Mouse (Mus musculus): Measurements from ENCODE around the gene Rfx4. TPM values are rescaled to one million over a fixed set of nuclear protein-coding genes. Genes with fewer than 3 reads are reported as not detected.
A peak's percentile ranks its signal among the peaks of the same experiment; 100 is the strongest.

Rfx4 gene
- polyA plus RNA-seq, 1 experiment from 2014 or later, result 0.09 TPM

GRCm38 (mm10) chr10:84867577-84867976 lies 111.7 kb downstream of the Rfx4 start:
- DNase-seq (ENCODE audit: low read depth, low spot score), result no peak
- H3K27me3 ChIP-seq, result no peaks in the 10 kb centered on the region
- in situ Hi-C loops (cut with MboI; ENCODE audit: low pct_unique_long_range_greater_than_20kb), result no loop called here
- ChIA-PET POLR2A (no interaction called here), CTCF (no interaction called here)
- ATAC-seq, result no peak
- no peak for TF ChIP-seq CTCF (IDR thresholded peaks at IDR 0.05)

- peak; percentile 76 for ATAC-seq
- H3K27me3 ChIP-seq, result no peaks in the 10 kb centered on the region
- POLR2A ChIA-PET, result no interaction called here
- in situ Hi-C loops (cut with MboI; ENCODE audit: low pct_unique_long_range_greater_than_20kb), result no loop called here
- peak; percentile 51 for DNase-seq (ENCODE audit: low read depth, low spot score)
- CTCF ChIA-PET, result interaction anchor here (0.7 to 1.0 kb wide), 2 partner anchors 15 to 34 kb away, joined by 3 read pairs; no protein-coding TSS in a partner anchor
- no peak for TF ChIP-seq CTCF (IDR thresholded peaks at IDR 0.05)
These were observed 115.4 kb downstream of the Rfx4 start for GRCm38 (mm10) chr10:84871285-84871684.

GRCm38 (mm10) chr10:84871921-84872320 lies 116.1 kb downstream of the Rfx4 start:
- POLR2A ChIA-PET, result no interaction called here
- H3K27me3 ChIP-seq, result no peaks in the 10 kb centered on the region
- CTCF ChIA-PET, result interaction anchor here (1.0 kb wide), 1 partner anchor 34 kb away, joined by 3 read pairs; no protein-coding TSS in a partner anchor
- TF ChIP-seq CTCF (IDR thresholded peaks at IDR 0.05), result no peak
- DNase-seq (ENCODE audit: low read depth, low spot score) (no peak), ATAC-seq (no peak)
- in situ Hi-C loops (cut with MboI; ENCODE audit: low pct_unique_long_range_greater_than_20kb), result no loop called here

GRCm38 (mm10) chr10:84879823-84880571 lies 124.1 kb downstream of the Rfx4 start:
- CTCF ChIA-PET, result no interaction called here
- POLR2A ChIA-PET, result no interaction called here
- no peaks in the 10 kb centered on the region for H3K27me3 ChIP-seq
- TF ChIP-seq CTCF (IDR thresholded peaks at IDR 0.05), result no peak
- in situ Hi-C loops (cut with MboI; ENCODE audit: low pct_unique_long_range_greater_than_20kb), result no loop called here
- DNase-seq (ENCODE audit: low read depth, low spot score), result no peak
- no peak for ATAC-seq

GRCm38 (mm10) chr10:84882528-84882927 lies 126.7 kb downstream of the Rfx4 start:
- in situ Hi-C loops (cut with MboI; ENCODE audit: low pct_unique_long_range_greater_than_20kb), result no loop called here
- ATAC-seq, result no peak
- H3K27me3 ChIP-seq, result no peaks in the 10 kb centered on the region
- ChIA-PET CTCF (no interaction called here), POLR2A (no interaction called here)
- no peak for TF ChIP-seq CTCF (IDR thresholded peaks at IDR 0.05)
- DNase-seq (ENCODE audit: low read depth, low spot score), result no peak

- no peak for DNase-seq (ENCODE audit: low read depth, low spot score)
- ATAC-seq, result no peak
- CTCF ChIA-PET, result interaction anchor here (0.9 to 1.2 kb wide), 4 partner anchors 14 to 82 kb away, joined by 3 read pairs; no protein-coding TSS in a partner anchor
- in situ Hi-C loops (cut with MboI; ENCODE audit: low pct_unique_long_range_greater_than_20kb), result no loop called here
- H3K27me3 ChIP-seq, result no peaks in the 10 kb centered on the region
- POLR2A ChIA-PET, result no interaction called here
- no peak for TF ChIP-seq CTCF (IDR thresholded peaks at IDR 0.05)
These were observed 129.6 kb downstream of the Rfx4 start for GRCm38 (mm10) chr10:84885341-84885884.

- DNase-seq (ENCODE audit: low read depth, low spot score) (peak; percentile 77), ATAC-seq (peak; percentile 78)
- CTCF ChIA-PET, result interaction anchor here (0.8 to 1.7 kb wide), 5 partner anchors 9 to 82 kb away, joined by 3 to 8 read pairs (median 3); no protein-coding TSS in a partner anchor
- POLR2A ChIA-PET, result no interaction called here
- TF ChIP-seq CTCF (IDR thresholded peaks at IDR 0.05), result no peak
- in situ Hi-C loops (cut with MboI; ENCODE audit: low pct_unique_long_range_greater_than_20kb), result no loop called here
- no peaks in the 10 kb centered on the region for H3K27me3 ChIP-seq
These were observed 130.4 kb downstream of the Rfx4 start for GRCm38 (mm10) chr10:84886221-84886627.

- in situ Hi-C loops (cut with MboI; ENCODE audit: low pct_unique_long_range_greater_than_20kb), result no loop called here
- DNase-seq (ENCODE audit: low read depth, low spot score) (no peak), ATAC-seq (peak; percentile 46)
- ChIA-PET CTCF (interaction anchor here (0.8 to 1.7 kb wide), 3 partner anchors 9 to 48 kb away, joined by 3 to 8 read pairs (median 4); no protein-coding TSS in a partner anchor), POLR2A (no interaction called here)
- H3K27me3 ChIP-seq, result no peaks in the 10 kb centered on the region
- TF ChIP-seq CTCF (IDR thresholded peaks at IDR 0.05), result no peak
These were observed 130.9 kb downstream of the Rfx4 start for GRCm38 (mm10) chr10:84886785-84887184.

- in situ Hi-C loops (cut with MboI; ENCODE audit: low pct_unique_long_range_greater_than_20kb), result no loop called here
- no peaks in the 10 kb centered on the region for H3K27me3 ChIP-seq
- no peak for TF ChIP-seq CTCF (IDR thresholded peaks at IDR 0.05)
- ATAC-seq (no peak), DNase-seq (ENCODE audit: low read depth, low spot score) (no peak)
- CTCF ChIA-PET, result no interaction called here
- POLR2A ChIA-PET, result interaction anchor here (0.5 kb wide), 1 partner anchor 122 kb away, joined by 3 read pairs; no protein-coding TSS in a partner anchor
These were observed 133.4 kb downstream of the Rfx4 start for GRCm38 (mm10) chr10:84889096-84889846.

GRCm38 (mm10) chr10:84895810-84896358 lies 140.0 kb downstream of the Rfx4 start:
- H3K27me3 ChIP-seq, result no peaks in the 10 kb centered on the region
- CTCF ChIA-PET, result no interaction called here
- DNase-seq (ENCODE audit: low read depth, low spot score), result no peak
- POLR2A ChIA-PET, result interaction anchor here (0.6 kb wide), 2 partner anchors 15 to 77 kb away, joined by 4 read pairs; no protein-coding TSS in a partner anchor
- in situ Hi-C loops (cut with MboI; ENCODE audit: low pct_unique_long_range_greater_than_20kb), result no loop called here
- no peak for ATAC-seq
- no peak for TF ChIP-seq CTCF (IDR thresholded peaks at IDR 0.05)

Measured in Patski (cell line).